Mouse (Mus musculus) kidney, adult 2 months (tissue): ENCODE measurements around the gene Myadml2. TPM values are rescaled to one million over a fixed set of nuclear protein-coding genes. Genes with fewer than 3 reads are reported as not detected.

Source experiments
- DNase-seq: peaks from one replicate; pipeline ENCODE4 v3.0.0; 2021
- H3K27ac ChIP-seq: fragments of 200-500 bp; 2 replicates; pipeline ENCODE4 v1.5.1; 2012; ENCODE audit warnings: low read depth, low read length, control low read depth, inconsistent platforms; ENCODE audit not compliant: insufficient read depth
- H3K27me3 ChIP-seq: fragments of 200-500 bp; replicated peaks from 2 replicates; pipeline ENCODE4 v1.6.1; 2012; ENCODE audit warnings: mild to moderate bottlenecking, moderate library complexity, low read length, inconsistent platforms; ENCODE audit not compliant: control insufficient read depth, insufficient read depth
- H3K36me3 ChIP-seq: fragments of 200-500 bp; 2 replicates; pipeline ENCODE4 v1.6.1; 2012; ENCODE audit warnings: mild to moderate bottlenecking, moderate library complexity, low read length, inconsistent platforms; ENCODE audit not compliant: control insufficient read depth, insufficient read depth
- H3K4me1 ChIP-seq: fragments of 200-500 bp; 2 replicates; pipeline ENCODE4 v1.6.1; 2011; ENCODE audit warnings: low read length; ENCODE audit not compliant: control insufficient read depth, insufficient read depth
- H3K4me3 ChIP-seq: fragments of 200-500 bp; 2 replicates; pipeline ENCODE4 v1.5.1; 2011; ENCODE audit warnings: mild to moderate bottlenecking, low read depth, low read length, control low read depth; ENCODE audit not compliant: insufficient read depth
- CTCF ChIP-seq: fragments of 200-500 bp; conservative IDR thresholded peaks from 2 replicates; pipeline ENCODE4 v1.5.1; 2011; ENCODE audit warnings: low read depth, mild to moderate bottlenecking, control low read depth, low read length, moderate library complexity, mixed read lengths; ENCODE audit not compliant: insufficient read depth, insufficient read length
- POLR2A ChIP-seq: fragments of 200-500 bp; IDR thresholded peaks from one replicate; pipeline ENCODE4 v1.6.1; 2011; ENCODE audit warnings: low read depth, low read length, control low read depth
- WGBS: fragments of 180-500 bp; shearing (Covaris S2); methylation state at CpG from one replicate; pipeline ENCODE4 v1.1.7; 2018; 5-methylcytosine and 5-hydroxymethylcytosine counted together
- polyA plus RNA-seq: library from polyadenylated mRNA; depleted of rRNA; stranded (reverse); fragments of >200 nt; gene quantifications from 2 replicates; pipeline ENCODE4 v1.2.3, GENCODE M21; 2012

Myadml2 gene
- polyA plus RNA-seq, 1 experiment = 1.0 TPM

- no peaks in the 10 kb centered on the region for H3K27me3 ChIP-seq
- H3K27ac ChIP-seq = no peak overlapping the region
- WGBS = 77% methylated on average over 23 of the region's 23 CpGs
- no peaks in the 10 kb centered on the region for H3K36me3 ChIP-seq
- TF ChIP-seq POLR2A (no peak), CTCF (no peak)
- no peak overlapping the region for H3K4me3 ChIP-seq
- no peak for DNase-seq
- H3K4me1 ChIP-seq = peaks cover 41% of the 10 kb centered on the region
Measured at GRCm38 (mm10) chr11:120628601-120629340, 19.2 kb downstream of the Myadml2 start.

GRCm38 (mm10) chr11:120627468-120628300 is 20.3 kb downstream of the Myadml2 start:
- 68% methylated on average over 22 of the region's 22 CpGs for WGBS
- Histone ChIP-seq H3K27ac (no peak overlapping the region), H3K4me3 (no peak overlapping the region)

GRCm38 (mm10) chr11:120626785-120627467 is 21.0 kb downstream of the Myadml2 start:
- 81% methylated on average over 11 of the region's 11 CpGs for WGBS
- no peak for DNase-seq
- Histone ChIP-seq H3K4me3 (no peak overlapping the region), H3K27me3 (no peaks in the 10 kb centered on the region), H3K4me1 (peaks cover 38% of the 10 kb centered on the region), H3K36me3 (peaks cover 2% of the 10 kb centered on the region), H3K27ac (no peak overlapping the region)
- TF ChIP-seq POLR2A (no peak), CTCF (no peak)

More at GRCm38 (mm10) chr11:120627468-120628300, 20.3 kb downstream of the Myadml2 start:
- DNase-seq = peak; percentile 55
- Histone ChIP-seq H3K27me3 (no peaks in the 10 kb centered on the region), H3K4me1 (peaks cover 40% of the 10 kb centered on the region), H3K36me3 (peaks cover 1% of the 10 kb centered on the region)
- TF ChIP-seq POLR2A = no peak
- no peak for TF ChIP-seq CTCF

GRCm38 (mm10) chr11:120625152-120625775 is 22.7 kb downstream of the Myadml2 start, which contains the start of gene Sirt7:
Gene Sirt7, minus strand, starts transcription at chr11:120625240.
- Histone ChIP-seq H3K27me3 (no peaks in the 10 kb centered on the region), H3K4me3 (peak within 1 kb of the TSS; percentile 69), H3K36me3 (peaks cover 4% of the 10 kb centered on the region), H3K27ac (peak within 1 kb of the TSS; percentile 66), H3K4me1 (peaks cover 25% of the 10 kb centered on the region)
- 8% methylated on average over 5 of the region's 5 CpGs for WGBS
- TF ChIP-seq CTCF (no peak), POLR2A (no peak)
- no peak for DNase-seq

GRCm38 (mm10) chr11:120624680-120625111 is 23.3 kb downstream of the Myadml2 start:
- H3K36me3 ChIP-seq = peaks cover 4% of the 10 kb centered on the region
- WGBS = under 1% methylated on average over 52 of the region's 53 CpGs
- peaks cover 19% of the 10 kb centered on the region for H3K4me1 ChIP-seq
- DNase-seq = peak; percentile 91
- H3K4me3 ChIP-seq = peak overlapping the region; percentile 69
- no peak for TF ChIP-seq CTCF
- peak; percentile 77 for TF ChIP-seq POLR2A
- H3K27ac ChIP-seq = peak overlapping the region; percentile 66
- no peaks in the 10 kb centered on the region for H3K27me3 ChIP-seq

GRCm38 (mm10) chr11:120623961-120624679 is 23.8 kb downstream of the Myadml2 start:
- WGBS = 8% methylated on average over 30 of the region's 30 CpGs
- TF ChIP-seq CTCF (peak; percentile 72), POLR2A (no peak)
- Histone ChIP-seq H3K27ac (peak overlapping the region; percentile 66), H3K36me3 (peaks cover 4% of the 10 kb centered on the region), H3K27me3 (no peaks in the 10 kb centered on the region), H3K4me3 (peak overlapping the region; percentile 69), H3K4me1 (peaks cover 16% of the 10 kb centered on the region)
- peak; percentile 85 for DNase-seq
